In the genomic region with DNA sequence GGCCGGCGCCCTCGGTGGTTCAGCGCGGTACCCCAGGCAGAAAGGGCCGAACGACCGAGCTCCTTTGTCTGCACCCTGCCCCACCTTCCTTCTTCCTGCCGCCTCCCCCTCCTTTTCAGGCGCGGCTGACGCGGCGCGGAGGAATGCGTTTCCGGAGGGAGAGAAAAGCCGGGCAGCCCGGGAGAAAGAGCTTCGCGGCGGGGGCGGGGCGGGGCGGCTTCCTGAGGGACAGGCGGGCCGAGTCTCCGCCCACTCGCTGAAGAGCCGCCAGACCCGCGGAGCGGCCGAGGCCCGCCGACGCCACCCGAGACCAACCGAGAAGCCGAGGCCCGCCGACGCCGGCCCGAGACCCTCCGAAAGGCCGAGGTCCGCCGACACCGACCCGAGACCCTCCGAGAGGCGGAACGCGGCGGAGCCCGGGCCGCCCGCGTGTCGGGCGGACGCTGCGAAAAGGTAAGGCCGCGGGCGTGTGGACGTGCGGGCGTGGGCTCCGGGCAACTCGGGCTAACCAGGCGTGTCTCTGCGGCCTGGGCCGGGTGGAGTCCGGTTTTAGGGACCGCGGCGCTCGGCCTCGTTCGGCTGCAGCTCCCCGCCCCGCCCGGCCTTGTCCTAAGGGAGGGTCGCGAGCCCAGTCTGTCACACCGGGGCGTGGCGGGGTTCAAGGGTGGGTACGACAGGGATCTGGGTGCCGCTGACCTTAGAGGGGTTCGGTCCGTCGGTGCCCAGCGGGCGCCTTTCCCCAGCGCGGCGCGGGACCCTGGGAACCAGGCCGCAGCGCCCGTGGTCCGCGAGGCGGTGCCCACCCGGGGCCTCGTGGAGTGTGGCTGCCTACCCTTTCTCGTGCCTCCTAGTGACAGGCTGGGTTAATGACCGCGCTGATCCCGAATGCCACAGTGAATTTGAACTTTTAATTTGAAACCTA, we compare ENCODE assay signal across 8 mouse cellular contexts. TPM values are rescaled to one million over a fixed set of nuclear protein-coding genes. Genes with fewer than 3 reads are reported as not detected.
DNase-seq lines count a peak whose midpoint lies in the region; ATAC-seq lines count a peak whose summit lies in the region.

A gene (plus strand): TSS at position 148 of the 922 bp plus-strand sequence.

- peaks cover 14% of the 10 kb centered on the region; the same call in 1 of the 2 replicates for H3K4me1 ChIP-seq in intestine, embryonic 14.5 days (replicated peaks; ENCODE audit: control insufficient read depth, insufficient read depth, low read length)

- intact Hi-C loops in left cerebral cortex, postnatal 10 days (cut with DNase I): loop anchor here (5.0 kb wide), 1 partner anchor 33 kb away; no protein-coding TSS in a partner anchor

- peak within 1 kb of the TSS; percentile 86 for H3K4me3 ChIP-seq in intestine, embryonic 14.5 days (ENCODE audit: low read depth, low read length)

- ATAC-seq in intestine, embryonic 14.5 days (replicated peaks; ENCODE audit: low FRiP score, low TSS enrichment, low read depth): peak; percentile 96
- ATAC-seq in megakaryocyte progenitor cell, adult 5-6 weeks (replicated peaks; ENCODE audit: poor library complexity): peak; percentile 63

- H3K27ac ChIP-seq in intestine, embryonic 14.5 days (ENCODE audit: low read depth): peak within 1 kb of the TSS; percentile 99

- no peaks in the 10 kb centered on the region for H3K27me3 ChIP-seq in intestine, embryonic 14.5 days (replicated peaks; ENCODE audit: control insufficient read depth, insufficient read depth, low read length)

- H3K9ac ChIP-seq in intestine, embryonic 14.5 days (ENCODE audit: low read length): peak within 1 kb of the TSS; percentile 100

- WGBS in intestine, embryonic 14.5 days: under 1% methylated on average over 96 of the region's 113 CpGs

- DNase-seq in adrenal gland, adult 2 months: peak; percentile 98
- DNase-seq in embryo, embryonic 11 days: peak; percentile 97
- peak; percentile 96 for DNase-seq in gastrocnemius, postnatal 25 days
- DNase-seq in intestine, embryonic 14.5 days (ENCODE audit: low spot score): peak; percentile 96
- DNase-seq in left cerebral cortex, postnatal 10 days (ENCODE audit: extremely low spot score in 1 of 2, low spot score in 2 of 2): peak; percentile 91 to 98
- peak; percentile 96 for DNase-seq in right cerebral cortex, postnatal 14 days
- peak; percentile 91 for DNase-seq in urinary bladder, postnatal 25 days (ENCODE audit: low spot score)

- H3K9me3 ChIP-seq in intestine, embryonic 14.5 days (ENCODE audit: control insufficient read depth, low read length): no peaks in the 10 kb centered on the region

- no peaks in the 10 kb centered on the region for H3K36me3 ChIP-seq in intestine, embryonic 14.5 days (ENCODE audit: control insufficient read depth, insufficient read depth, low read length)

- H3K4me2 ChIP-seq in intestine, embryonic 14.5 days (ENCODE audit: low read length): peak within 1 kb of the TSS; percentile 74

RNA-seq across cellular contexts. Expression of the gene that starts here (rescaled TPM):
- 100 to 1,000 TPM; 237 to 267 TPM for total RNA-seq in adrenal gland, adult 2 months (2021)
- 15.5 and 19.1 TPM in 2 replicates for polyA plus RNA-seq in adrenal gland, adult 2 months (2012; rRNA removed)
- 100 to 1,000 TPM; 177 to 199 TPM for total RNA-seq in gastrocnemius, postnatal 25 days (2021)
- 306 and 329 TPM in 2 replicates for polyA plus RNA-seq in intestine, embryonic 14.5 days (2014; fragmentation: Nextera tagmentation; extraction: Ambion mirVana)
- total RNA-seq in left cerebral cortex, postnatal 10 days (2021): 10 to 100 TPM; 78.7 to 79.5 TPM
- 78.2 and 84.2 TPM in 2 replicates for total RNA-seq in megakaryocyte progenitor cell, adult 5-6 weeks (2015)
- 139 and 140 TPM in 2 replicates for total RNA-seq in megakaryocyte progenitor cell, adult 5-6 weeks (2017)

Comparison
In these comparisons a context has a peak if more than half of its experiments do, and no peak if none do; other contexts are left out.
1. Peak in every context shown above with its lines: DNase-seq, ATAC-seq, H3K4me3 ChIP-seq and H3K27ac ChIP-seq.
2. RNA of the gene that starts here (polyA plus RNA-seq): 306 to 329 TPM in intestine, embryonic 14.5 days; 15.5 to 19.1 TPM in adrenal gland, adult 2 months; every median in the first group is over 10 times any median in the second.